35 mouse cellular contexts compared by ENCODE assay signal in the genomic region with DNA sequence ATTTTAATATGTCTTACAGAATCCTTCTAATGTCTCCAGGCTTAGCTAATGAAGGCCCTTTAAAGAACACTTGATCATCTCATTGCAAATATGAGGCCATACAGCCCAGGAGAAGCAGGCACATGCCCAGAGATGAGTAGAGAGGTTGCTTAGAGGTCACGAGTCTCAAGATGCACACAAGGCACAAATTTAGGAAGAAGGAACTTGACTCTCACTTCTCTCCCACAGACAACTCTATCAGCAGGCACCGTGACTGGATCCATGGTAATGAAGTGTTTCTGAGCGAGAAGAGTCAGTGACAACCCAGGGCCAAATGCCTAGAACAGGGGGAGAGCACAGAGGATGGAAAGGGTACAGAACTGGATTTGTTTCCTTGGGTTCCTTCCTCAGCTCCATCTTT.
"Had no signal": no experiment of that assay in that cellular context is flagged by ENCODE, and none has a peak within 500 bp of the region (broad histone marks: within the 10 kb centered on the region; RNA-seq: fewer than 3 reads in every experiment).

No protein-coding gene starts in this region.

- DNase-seq: heart, postnatal 10 days; heart, postnatal 14 days; heart, postnatal 36 days; heart, postnatal 4 days; kidney, adult 11 months; kidney, adult 18-20 months; kidney, adult 2 months; kidney, adult 8-10 months; kidney, adult 9 months; kidney, postnatal 10 days; kidney, postnatal 14 days; kidney, postnatal 25 days; kidney, postnatal 36 days; kidney, postnatal 4 days; layer of hippocampus, adult 9-11 months; layer of hippocampus, postnatal 36 days had no signal

- H3K4me3 ChIP-seq: heart, embryonic 10.5 days; heart, embryonic 12.5 days; heart, embryonic 13.5 days; heart, embryonic 15.5 days; hindbrain, embryonic 10.5 days; hindbrain, embryonic 12.5 days; hindbrain, embryonic 13.5 days; hindbrain, embryonic 15.5 days; intestine, embryonic 15.5 days; kidney, embryonic 15.5 days; layer of hippocampus, adult 2 months had no signal

- H3K9me3 ChIP-seq: heart, embryonic 10.5 days; heart, embryonic 12.5 days; heart, embryonic 13.5 days; heart, embryonic 15.5 days; hindbrain, embryonic 10.5 days; hindbrain, embryonic 12.5 days; hindbrain, embryonic 13.5 days; hindbrain, embryonic 15.5 days; intestine, embryonic 15.5 days; kidney, embryonic 15.5 days had no signal

- H3K27ac ChIP-seq: heart, embryonic 10.5 days; heart, embryonic 13.5 days; heart, embryonic 15.5 days; hindbrain, embryonic 10.5 days; hindbrain, embryonic 12.5 days; hindbrain, embryonic 13.5 days; hindbrain, embryonic 14.5 days; hindbrain, embryonic 15.5 days; hindbrain, postnatal 0 days; intestine, embryonic 15.5 days; kidney, embryonic 15.5 days; kidney, postnatal 0 days; layer of hippocampus, adult 2 months had no signal

- H3K27me3 ChIP-seq: hindbrain, embryonic 12.5 days; hindbrain, embryonic 15.5 days; intestine, embryonic 15.5 days; kidney, embryonic 15.5 days had no signal

- H3K4me1 ChIP-seq: heart, embryonic 10.5 days; heart, embryonic 12.5 days; heart, embryonic 13.5 days; heart, embryonic 15.5 days; intestine, embryonic 15.5 days; kidney, embryonic 15.5 days had no signal

- ATAC-seq: hindbrain, embryonic 16.5 days; hindbrain, postnatal 0 days; inflammation-experienced regulatory T-cells, adult 6 months; intestine, embryonic 15.5 days; intestine, embryonic 16.5 days; intestine, postnatal 0 days had no signal

- H3K36me3 ChIP-seq: heart, embryonic 10.5 days; heart, embryonic 12.5 days; heart, embryonic 13.5 days; heart, embryonic 15.5 days; hindbrain, embryonic 10.5 days; hindbrain, embryonic 12.5 days; hindbrain, embryonic 13.5 days; hindbrain, embryonic 15.5 days; intestine, embryonic 15.5 days; kidney, embryonic 15.5 days had no signal

- H3K9ac ChIP-seq: heart, embryonic 12.5 days; heart, embryonic 13.5 days; heart, embryonic 15.5 days; hindbrain, embryonic 12.5 days; hindbrain, embryonic 13.5 days; hindbrain, embryonic 14.5 days; hindbrain, embryonic 15.5 days; intestine, embryonic 15.5 days; kidney, embryonic 15.5 days had no signal

- H3K4me2 ChIP-seq: heart, embryonic 11.5 days; heart, embryonic 12.5 days; heart, embryonic 13.5 days; heart, embryonic 15.5 days; hindbrain, embryonic 12.5 days; hindbrain, embryonic 13.5 days; hindbrain, embryonic 14.5 days; hindbrain, embryonic 15.5 days; intestine, embryonic 15.5 days; kidney, embryonic 15.5 days had no signal
